Mouse (Mus musculus) right cerebral cortex, postnatal 10 days (tissue): ENCODE measurements around the gene Olfr597.
"Not testable (repeated sequence)": the region's sequence is repeated elsewhere in the genome, so short reads cannot be mapped to it uniquely, and the experiment has no call there.

ENCODE experiments used
- DNase-seq, 2 experiments: peaks; one replicate each; pipeline ENCODE4 v3.0.0; 2021; ENCODE audit warnings: low spot score in 2 of 2

The Olfr597 gene

GRCm38 (mm10) chr7:103316015-103316414, at the start of gene Olfr597:
Olfr597 (plus strand) TSS chr7:103316315.
- not testable (repeated sequence) for DNase-seq

GRCm38 (mm10) chr7:103305348-103305747, 10.8 kb upstream of the Olfr597 start, which contains the start of gene Olfr596:
Olfr596 (plus strand) TSS chr7:103305648.
- not testable (repeated sequence) for DNase-seq

- no peak for DNase-seq
These were observed 7.2 kb downstream of the Olfr597 start, which contains the start of gene Olfr598 for GRCm38 (mm10) chr7:103323268-103323667. Olfr598 (plus strand) TSS chr7:103323568.

GRCm38 (mm10) chr7:103335617-103336016, 19.5 kb downstream of the Olfr597 start, which contains the start of gene Olfr599:
Olfr599 (plus strand) TSS chr7:103335917.
- DNase-seq = no peak

GRCm38 (mm10) chr7:103349569-103349968, 33.5 kb downstream of the Olfr597 start, which contains the start of gene Olfr600:
Olfr600 (minus strand) TSS chr7:103349669.
- DNase-seq = no peak

GRCm38 (mm10) chr7:103362555-103362954, 46.4 kb downstream of the Olfr597 start, which contains the start of gene Olfr601:
Olfr601 (minus strand) TSS chr7:103362655.
- no peak for DNase-seq
